Mouse (Mus musculus) stomach, postnatal 0 days (tissue): ENCODE results near the gene Nnat.

Experiments
- CTCF ChIP-seq: IDR thresholded peaks from 2 replicates; pipeline ENCODE4 v1.5.1; 2016; ENCODE audit warnings: antibody characterized with exemption, low read depth, mild to moderate bottlenecking, moderate library complexity
- EP300 ChIP-seq: optimal IDR thresholded peaks from 2 replicates; pipeline ENCODE3; 2016; ENCODE audit warnings: antibody characterized with exemption

- TF ChIP-seq CTCF, result peak; percentile 97
- no peak for TF ChIP-seq EP300
Observed at GRCm38 (mm10) chr2:157605025-157605675, 45.3 kb downstream of the Nnat start.
